Mouse (Mus musculus): ENCODE measurements around the gene Ak9.
"Not testable (repeated sequence)": the region's sequence is repeated elsewhere in the genome, so short reads cannot be mapped to it uniquely, and the experiment has no call there.

Gene Ak9

DNA sequence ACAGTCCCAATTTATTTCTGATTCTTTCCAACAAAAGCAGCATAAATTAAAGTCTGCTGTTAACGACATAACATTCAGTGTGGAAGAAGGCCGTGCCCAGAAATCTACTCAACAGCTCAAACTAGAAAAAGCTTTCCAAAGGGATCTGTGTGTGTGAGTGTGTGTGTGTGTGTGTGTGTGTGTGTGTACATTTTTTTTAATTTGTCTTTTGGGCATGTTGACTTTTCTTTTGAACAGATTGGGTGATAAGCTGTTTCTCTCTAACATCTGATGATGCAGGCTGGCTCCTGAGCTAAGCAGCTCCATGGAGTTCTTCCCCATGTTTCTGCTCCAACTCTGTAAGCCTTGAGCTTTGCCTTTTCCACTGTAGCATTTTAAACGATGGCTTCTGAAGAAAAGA is 12.1 kb downstream of the Ak9 start:
- no peak for DNase-seq (ENCODE audit: extremely low spot score, low read depth, low spot score)

DNA sequence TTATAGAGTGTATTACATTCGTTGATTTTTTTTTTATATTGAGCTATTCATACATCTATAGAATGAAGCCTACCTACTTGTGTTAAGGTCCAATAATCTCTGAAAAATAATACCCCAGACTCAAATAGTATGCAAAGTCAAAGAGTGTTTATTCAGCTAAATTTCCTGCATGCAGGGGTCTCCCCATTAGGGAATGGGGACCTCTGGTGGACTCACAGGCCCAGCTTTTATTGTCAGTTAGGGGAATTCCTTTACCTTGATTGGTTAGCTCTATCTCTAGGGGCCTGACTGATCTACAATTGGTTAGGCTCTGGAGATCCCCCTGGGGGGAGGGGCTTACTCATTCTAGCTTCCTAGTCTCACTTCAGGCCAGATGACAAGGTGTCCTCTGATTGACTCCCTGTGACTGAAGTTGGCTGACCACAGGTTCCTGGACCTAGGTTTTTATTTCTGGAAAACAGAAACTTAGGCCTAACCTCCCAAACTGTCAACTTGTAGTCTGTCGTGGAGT is 28.8 kb downstream of the Ak9 start:
- DNase-seq (ENCODE audit: extremely low spot score, low read depth, low spot score), result no peak

DNA sequence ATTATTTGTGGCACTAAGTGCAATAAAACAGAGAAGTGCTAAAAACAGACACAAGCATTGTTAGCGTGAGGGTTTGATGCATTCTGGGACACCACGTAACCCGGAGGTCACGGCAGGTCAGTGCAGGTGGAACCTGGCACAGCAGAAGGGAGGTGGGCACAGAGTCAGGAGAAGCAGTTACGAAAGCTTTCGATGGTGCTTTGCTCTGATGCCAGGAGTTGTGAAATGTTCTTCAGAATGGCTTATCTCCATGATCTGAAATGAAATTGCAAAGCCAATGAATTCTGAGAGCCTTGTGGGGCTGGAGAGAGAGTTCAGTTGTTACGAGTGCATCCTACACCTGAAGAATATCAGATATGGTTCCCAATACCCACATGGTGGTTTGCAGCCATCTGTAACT is 37.6 kb downstream of the Ak9 start:
- DNase-seq (ENCODE audit: extremely low spot score, low read depth, low spot score), result no peak

DNA sequence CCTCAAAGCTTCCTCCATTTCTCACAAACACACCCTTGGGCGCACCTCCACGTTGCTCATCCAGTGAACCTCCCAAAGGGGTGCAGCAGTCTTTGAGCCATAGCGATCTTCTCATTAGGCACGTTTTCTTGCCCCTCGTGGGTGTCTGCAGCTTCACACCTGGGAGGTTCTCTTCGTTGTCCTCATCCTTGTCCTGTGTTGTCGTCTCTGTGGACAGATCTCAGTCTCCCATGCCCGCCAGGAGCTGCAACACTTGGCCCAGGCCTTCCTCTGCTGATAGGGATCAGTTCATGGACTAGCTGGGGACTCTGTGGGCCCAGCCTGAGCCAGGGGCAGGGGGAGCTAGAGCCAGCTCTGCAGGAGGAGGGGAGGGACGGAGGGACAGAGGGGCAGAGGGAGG is 61.3 kb downstream of the Ak9 start:
- DNase-seq (ENCODE audit: extremely low spot score, low read depth, low spot score), result no peak

DNA sequence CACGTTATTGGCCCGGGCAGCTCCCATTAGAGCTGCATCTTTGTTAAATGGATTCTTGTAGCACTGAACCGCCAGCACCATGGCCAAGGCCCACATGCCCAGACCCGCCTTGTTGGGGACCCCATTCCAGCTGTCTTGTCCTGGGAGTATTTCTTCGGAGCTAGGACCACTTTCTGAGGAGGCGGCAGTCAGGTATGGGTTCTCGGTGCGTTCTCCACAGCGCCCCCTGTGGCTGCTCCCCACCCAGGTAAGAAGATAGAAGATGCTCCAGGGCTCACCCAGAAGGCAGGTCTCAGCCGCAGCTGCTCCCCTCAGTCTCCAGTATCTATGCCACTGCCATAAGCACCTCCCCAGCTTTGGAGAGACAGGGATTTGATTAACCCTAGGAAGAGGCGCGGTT is 76.7 kb downstream of the Ak9 start:
- DNase-seq (ENCODE audit: extremely low spot score, low read depth, low spot score), result no peak

DNA sequence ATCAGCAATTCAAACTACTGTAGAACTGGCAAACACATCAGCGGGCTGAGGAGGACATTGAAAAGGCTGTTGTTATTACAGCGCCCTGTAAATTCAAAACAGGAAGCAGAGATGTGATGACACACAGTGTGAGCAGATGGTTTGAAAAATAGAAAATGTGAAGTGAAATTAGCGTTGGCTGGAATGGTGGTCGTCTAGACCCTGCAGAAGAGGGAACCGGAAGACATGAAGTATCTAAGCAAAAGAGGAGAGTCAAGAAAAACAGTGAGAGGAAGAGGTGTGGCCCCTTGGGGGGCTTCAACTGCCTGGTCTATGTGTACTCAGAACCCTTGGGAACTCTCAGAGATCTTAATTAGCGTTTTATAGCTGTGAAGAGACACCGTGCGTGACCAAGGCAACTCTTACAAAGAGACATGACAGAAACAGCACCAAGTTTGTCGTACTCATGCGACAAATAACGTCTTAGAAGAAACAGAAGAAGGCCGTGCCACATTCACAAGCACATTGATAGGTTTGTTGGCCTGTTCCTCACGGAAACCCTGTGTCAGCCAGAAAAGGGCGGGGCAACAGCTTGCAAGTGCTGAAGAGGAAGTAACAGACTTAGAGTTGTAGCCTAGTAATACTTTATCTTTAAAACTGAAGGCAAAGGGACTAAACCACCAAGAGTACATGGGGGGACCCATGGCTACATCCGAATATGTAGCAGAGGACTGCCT is 81.9 kb downstream of the Ak9 start:
- DNase-seq (ENCODE audit: extremely low spot score, low read depth, low spot score), result no peak

DNA sequence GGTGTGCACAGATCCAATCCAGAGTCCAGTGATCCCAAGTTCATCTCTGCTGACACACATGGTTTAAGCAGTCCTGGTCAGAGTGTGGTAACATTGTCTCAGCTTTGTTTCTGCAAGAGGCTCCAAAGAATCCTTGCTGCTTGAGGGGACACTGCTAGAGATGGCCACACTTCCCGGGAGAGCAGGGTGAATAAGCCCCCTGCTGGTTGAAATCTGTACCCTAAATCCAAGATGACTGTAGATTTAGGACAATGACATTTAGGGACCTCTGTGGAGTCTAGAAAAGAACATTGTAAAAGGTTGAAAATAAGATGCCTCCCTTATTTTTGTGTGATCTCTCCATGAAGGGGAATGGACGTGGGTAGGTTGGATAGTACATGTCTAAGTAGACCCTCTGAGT is 89.8 kb downstream of the Ak9 start:
- DNase-seq (ENCODE audit: extremely low spot score, low read depth, low spot score), result no peak

DNA sequence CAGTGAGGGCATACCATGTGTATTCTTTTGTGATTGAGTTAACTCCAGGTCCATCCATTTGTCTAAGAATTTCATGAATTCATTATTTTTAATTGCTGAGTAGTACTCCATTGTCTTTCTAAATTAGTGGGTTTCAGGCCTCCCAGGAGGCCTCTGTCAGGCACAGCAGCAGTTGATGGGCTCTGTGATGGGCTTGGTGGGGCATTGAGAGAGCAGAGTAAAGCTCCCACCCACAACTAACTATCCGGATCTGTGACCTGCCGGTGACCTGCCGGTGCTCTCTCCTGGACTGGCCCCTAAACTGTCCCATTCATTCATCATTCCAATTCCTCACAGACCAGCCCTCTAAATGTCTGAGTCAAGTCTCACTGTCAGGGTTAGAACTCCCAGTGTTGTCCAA is 97.3 kb downstream of the Ak9 start:
- no peak for DNase-seq (ENCODE audit: extremely low spot score, low read depth, low spot score)

DNA sequence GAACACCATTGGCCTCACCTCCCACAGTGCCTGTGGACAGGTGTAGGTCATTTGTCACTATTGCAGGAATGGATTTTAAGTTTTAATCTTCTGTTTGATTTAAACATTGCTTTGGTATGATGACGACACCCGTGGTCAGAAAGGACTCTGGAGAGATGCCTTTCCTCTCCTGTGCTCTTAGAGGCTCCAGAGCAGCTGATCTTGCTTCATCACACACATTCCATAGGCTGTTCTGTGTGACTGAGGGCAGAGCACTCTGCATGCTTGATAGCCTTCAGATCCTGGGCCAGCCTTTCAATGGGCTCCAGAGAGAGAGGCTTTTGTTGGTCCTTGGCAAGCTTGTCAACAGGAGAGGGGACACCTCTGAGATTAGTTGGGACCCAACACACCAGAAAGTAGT is 99.6 kb downstream of the Ak9 start:
- no peak for DNase-seq (ENCODE audit: extremely low spot score, low read depth, low spot score)

DNA sequence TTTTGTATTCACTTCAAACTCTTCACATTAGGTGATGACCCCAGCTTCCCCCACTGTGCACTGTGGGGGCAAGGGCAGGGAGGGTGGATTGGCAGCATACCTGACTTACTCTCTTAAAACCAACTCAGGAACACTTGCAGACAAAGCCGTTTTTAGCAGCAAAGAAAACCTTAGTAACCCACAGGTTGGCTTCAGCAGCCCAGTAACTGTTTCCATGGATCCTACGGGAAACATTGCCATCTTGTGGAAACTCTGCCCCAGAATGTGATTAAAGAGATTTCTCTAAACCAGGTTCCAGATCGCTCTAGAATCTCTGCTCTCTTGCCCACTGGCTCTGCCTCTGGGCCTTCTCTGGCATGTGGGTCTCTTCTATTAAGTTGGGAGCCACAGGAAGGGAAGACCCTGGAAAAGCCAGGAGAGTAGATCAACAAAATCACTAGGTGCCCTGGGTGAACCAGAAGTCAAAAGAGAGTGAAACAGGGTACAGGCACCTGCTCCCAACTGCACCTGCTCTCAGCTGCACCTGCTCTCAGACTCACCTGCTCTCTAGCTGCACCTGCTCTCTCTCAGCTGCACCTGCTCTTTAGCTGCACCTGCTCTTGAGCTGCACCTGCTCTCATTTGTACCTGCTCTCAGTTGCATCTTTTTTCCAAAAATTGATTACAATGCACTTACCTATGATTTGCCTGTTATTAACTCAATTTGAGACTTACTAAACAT is 100.3 kb downstream of the Ak9 start:
- DNase-seq (ENCODE audit: extremely low spot score, low read depth, low spot score), result no peak

DNA sequence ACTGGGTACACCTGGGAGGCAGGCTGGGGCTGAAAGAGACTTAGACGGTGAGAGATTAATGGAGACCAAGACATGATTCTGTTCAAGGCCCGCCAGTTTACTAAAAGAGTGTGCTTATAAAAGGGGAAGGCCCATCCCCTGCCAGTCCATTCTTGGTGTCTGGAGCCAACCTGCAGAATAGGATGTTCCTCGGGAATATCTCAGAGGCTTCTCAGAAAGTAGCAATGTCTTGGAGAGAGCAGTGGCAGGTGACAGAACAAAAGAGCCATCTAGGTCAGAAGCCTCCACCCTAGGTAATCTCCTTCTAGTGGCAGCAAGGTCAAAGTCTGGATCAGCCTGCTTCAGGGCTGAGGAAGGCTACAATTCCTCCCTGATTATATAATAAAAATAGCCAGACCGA is 106.4 kb downstream of the Ak9 start:
- DNase-seq (ENCODE audit: extremely low spot score, low read depth, low spot score), result not testable (repeated sequence)

DNA sequence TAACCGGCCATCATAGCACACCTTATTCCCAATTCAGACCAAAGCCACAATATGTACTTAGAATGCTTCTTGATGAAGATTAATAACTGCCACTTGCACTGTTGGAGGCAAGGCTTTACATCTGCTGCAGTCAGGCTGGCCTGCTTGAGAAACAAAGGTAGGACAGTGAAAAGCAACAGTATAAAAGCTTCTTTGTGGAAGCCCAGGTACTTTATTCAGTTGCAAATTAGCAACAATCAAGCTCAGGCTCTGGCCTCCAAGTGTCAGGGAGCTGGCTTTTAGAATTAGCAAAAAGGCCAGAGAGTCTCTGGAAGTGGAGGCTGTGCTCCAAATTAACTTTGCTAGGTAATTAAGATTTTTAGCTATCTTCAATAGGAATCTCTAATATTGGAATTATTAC is 107.0 kb downstream of the Ak9 start:
- DNase-seq (ENCODE audit: extremely low spot score, low read depth, low spot score), result not testable (repeated sequence)

DNA sequence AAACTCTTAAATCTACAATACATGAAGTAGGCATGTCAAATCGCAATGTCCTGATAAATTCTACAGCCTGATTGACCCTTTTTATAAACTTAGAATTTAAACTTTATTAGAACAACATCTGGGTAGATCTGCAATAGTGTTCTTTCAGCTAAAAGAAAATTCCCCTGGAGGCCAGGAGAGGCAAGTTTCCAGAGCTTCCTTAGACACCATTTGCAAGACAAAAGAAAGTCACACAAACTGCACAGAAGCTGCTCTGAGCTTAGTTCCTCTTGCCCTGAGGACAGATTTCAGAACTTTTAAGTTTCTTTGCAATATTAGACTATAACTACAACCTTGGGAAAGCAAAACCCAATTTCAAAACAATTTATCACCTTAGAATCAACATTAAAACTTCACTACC is 109.7 kb downstream of the Ak9 start:
- DNase-seq (ENCODE audit: extremely low spot score, low read depth, low spot score), result not testable (repeated sequence)

DNA sequence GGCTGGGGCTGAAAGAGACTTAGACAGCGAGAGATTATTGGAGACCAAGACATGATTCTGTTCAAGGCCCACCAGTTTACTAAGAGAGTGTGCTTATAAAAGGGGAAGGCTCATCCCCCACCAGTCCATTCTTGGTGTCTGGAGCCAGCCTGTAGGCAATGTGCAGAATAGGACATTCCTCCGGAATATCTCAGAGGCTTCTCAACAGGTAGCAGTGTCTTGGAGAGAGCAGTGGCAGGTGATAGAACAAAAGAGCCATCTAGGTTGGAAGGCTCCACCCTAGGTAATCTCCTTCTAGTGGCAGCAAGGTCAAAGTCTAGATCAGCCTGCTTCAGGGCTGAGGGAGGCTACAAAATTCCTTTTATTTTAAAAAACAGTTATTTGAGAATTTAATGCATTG is 111.6 kb downstream of the Ak9 start:
- not testable (repeated sequence) for DNase-seq (ENCODE audit: extremely low spot score, low read depth, low spot score)

DNA sequence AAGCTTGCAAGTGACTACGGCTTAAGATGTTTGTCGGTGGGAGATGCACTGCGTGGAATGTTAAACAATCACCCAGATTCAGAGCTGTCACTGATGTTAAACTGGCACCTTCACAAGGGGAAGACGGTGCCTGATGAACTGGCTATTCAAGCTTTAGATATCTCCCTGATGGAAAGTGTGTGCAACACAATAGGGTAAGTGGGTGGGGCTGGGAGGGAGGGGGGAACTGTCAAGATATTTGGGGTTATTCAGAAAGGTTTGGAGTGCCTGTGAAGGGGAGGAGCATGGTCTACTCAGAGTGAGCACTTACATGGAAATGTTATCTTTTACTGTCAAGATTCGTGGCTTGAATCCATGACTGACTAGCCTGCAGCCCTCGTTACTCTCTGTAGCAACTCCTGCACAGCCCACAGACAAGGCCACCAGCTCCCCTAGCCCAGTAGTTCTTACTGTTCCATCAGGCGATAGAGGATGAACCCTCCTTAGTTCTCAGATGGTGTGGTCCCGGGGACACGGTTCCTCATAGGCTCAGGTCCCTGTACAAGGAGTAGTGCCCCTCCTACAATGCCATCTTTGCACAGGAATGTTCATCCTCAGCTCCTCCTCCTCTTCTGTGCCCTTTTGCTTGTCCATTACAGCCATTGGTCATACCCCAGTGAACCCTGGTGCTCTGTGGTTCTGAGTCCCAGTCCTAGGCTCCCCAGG is 116.9 kb downstream of the Ak9 start:
- DNase-seq (ENCODE audit: extremely low spot score, low read depth, low spot score), result no peak

DNA sequence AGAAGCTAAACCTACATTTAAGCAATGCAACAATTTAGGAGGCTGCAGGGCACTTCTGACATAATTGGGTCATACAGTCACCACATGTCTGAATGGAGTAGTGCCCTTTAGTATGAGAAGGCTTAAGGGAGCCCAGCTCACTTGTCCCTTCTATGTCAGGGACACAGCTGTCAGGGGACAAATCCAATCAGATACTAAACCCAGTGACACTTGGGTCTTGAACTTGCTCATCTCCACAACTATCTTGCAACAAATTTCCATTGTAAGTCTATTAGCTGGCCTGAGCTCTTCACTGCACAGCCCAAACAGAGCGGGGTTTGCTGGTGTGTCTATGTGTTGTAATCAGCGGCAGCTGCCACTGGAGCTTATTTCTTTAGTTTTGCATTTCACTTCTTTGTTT is 119.9 kb downstream of the Ak9 start:
- no peak for DNase-seq (ENCODE audit: extremely low spot score, low read depth, low spot score)

DNA sequence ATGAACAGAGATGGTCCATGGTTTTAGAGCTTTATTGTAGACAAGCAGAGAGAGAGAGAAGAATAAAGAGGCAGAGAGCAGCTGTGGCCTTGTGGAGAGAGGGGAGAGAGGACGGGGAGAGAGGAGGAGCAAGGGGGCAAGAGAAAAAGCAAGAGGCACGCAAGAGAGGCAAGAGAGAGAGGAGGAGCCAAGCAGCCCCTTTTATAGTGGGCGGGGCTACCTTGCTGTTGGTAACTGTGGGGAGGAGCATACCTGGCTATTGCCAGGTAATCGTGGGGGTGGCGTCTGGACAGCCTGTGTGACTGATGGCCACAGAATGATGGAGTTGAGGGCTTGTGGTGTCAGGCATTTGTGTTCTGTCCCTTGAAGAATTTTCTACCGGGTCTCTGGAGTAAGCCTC is 122.6 kb downstream of the Ak9 start:
- DNase-seq (ENCODE audit: extremely low spot score, low read depth, low spot score), result no peak

DNA sequence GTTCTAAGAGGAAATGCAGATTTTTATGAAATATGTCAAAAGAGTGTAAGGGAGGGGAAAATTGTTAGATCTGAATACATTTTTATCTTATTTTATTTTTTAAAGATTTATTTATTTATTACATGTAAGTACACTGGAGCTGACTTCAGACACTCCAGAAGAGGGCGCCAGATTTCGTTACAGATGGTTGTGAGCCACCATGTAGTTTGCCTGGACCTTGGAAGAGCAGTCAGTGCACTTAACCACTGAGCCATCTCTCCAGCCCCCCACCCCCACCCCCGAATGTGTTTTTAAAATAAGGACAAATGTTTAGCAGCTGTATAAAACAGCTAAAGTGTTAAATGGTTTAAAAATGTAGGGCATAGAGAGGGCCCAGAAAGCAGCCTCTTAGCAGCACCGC is 130.8 kb downstream of the Ak9 start:
- DNase-seq (ENCODE audit: extremely low spot score, low read depth, low spot score), result no peak

DNA sequence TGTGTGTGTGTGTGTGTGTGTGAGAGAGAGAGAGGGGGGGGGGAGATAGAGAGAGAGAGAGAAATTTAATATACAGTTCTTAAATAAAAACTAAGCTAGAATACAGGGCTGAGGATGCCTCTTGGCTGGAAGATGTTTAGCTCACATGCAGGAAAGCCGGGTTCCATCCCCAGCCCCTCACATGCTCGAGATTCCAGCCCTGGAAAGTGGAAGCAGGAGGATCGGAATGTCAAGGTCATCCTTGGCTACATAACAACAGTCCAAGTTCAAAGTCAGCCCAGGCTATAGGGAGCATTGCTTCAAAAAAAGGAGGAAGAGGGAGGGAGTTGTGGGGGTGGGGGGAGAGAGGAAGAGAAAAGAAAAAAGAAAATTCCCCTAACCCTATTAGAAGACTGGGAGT is 131.4 kb downstream of the Ak9 start:
- DNase-seq (ENCODE audit: extremely low spot score, low read depth, low spot score), result no peak

DNA sequence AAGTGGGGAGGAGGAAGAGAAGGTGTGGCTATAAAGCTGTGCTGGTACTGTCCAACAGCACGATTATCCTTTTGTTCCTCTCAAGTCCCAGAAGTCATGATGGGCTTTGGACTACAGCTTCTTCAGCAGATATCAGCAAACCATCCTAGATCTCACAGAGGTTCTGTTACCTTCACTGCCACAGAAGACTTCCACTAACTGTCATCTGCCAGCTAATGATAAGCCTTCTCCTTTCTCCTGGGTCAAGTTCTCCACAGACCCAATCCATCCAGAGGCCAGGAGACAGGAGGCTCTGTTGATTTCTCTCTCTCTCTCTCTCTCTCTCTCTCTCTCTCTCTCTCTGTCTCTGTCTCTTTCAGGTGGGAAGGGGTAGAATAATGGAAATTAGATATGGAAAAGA is 144.4 kb downstream of the Ak9 start:
- no peak for DNase-seq (ENCODE audit: extremely low spot score, low read depth, low spot score)

DNA sequence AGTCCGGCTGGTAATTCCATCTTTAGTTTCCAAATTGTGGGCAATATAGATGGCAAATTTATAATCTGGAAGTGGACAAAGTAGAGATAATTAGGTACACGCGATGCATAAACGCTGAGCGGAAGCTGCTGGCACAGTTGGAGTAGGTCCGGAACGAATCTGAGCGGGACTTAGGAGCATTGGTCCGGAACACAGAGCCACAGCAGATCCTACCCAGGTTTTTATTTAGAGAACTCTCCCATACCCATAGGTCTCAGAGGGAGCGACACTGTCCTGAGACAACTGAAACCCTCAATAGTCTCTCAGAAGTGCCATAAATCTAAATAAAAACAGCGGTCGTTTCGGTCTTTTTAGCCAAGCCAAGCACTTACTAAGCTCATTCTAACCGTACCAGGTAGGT is 145.9 kb downstream of the Ak9 start:
- DNase-seq (ENCODE audit: extremely low spot score, low read depth, low spot score), result no peak

DNA sequence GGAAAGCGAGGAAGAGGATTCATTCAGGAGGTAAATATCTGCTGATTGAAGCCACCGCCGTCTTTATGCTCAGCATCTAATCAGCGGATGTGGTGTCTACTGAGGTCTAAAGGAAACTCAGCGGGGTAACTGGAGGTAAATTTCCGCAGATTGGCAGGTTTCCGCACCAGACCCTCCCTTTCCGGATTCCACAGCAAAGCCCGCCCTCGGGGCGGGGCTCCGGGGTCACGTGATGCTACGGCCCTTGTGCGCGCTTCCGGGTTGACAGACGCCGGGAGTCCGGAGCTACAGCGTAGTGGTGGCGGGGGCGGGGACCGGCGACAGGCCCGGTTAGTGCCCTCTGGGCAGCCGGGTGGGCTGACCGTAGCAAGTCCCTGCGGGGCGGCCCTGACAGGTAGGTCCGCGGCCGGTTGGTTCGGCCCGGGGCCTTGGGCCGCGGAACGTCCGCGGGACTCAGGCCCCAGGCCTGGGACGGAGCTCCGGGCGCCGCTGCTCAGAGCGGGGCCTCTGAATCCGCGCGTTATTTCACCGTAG is 146.4 kb downstream of the Ak9 start, which contains the start of gene Zbtb24:
Gene Zbtb24, plus strand, starts transcription at position 247 of the 534 bp plus-strand sequence.
- DNase-seq (ENCODE audit: extremely low spot score, low read depth, low spot score), result peak; percentile 94
